Mouse (Mus musculus): Measurements from ENCODE around the gene Mta2.

DNA sequence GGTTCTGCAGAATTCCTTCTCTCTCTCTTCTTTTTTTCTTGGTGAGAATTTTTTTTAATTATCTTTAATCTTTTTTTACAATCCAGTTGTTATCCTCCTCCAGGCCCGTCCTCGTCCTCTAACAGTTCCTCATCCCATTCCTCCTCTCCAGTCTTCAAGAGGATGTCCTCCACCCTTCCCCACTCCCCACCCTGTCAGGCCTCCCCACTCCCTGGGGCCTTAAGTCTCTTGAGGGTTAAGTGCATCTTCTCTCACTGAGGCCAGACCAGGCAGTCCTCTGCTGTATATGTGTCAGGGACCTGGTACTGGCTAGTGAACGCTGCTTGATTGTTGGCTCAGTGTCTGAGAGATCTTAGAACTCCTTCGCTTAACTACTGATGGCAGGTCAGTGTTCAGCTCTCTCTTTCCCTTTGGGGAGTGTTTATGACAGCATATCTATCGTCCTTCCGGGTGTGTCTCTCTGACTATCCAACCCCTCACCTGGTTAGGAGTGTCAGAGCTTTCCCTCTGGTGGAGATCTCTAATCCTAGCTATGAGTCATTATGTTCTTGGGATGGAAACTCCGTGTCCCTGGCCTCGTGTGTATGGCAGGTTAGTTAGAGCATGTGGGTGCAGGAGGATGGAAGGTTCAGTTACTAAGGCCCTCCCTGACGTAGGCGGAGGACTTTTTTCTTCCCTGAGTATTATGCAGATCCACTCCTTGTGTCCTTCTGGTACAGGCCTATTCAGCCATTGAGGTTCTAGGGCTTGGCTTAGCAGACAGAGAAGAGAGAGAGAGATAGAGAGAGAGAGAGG is 53.3 kb downstream of the Mta2 start:
- TF ChIP-seq CTCF (IDR thresholded peaks at IDR 0.05; ENCODE audit: low read depth, low read length), result no peak
- no peak for TF ChIP-seq TAL1 (conservative IDR thresholded peaks at IDR 0.05; ENCODE audit: low read depth, low read length)
- no peak for TF ChIP-seq POLR2AphosphoS5 (IDR thresholded peaks at IDR 0.05; ENCODE audit: insufficient replicate concordance, low read depth, low read length)
- no peak for TF ChIP-seq GATA1 (IDR thresholded peaks at IDR 0.05; ENCODE audit: borderline replicate concordance, low read length)
- no peak for TF ChIP-seq GATA2 (IDR thresholded peaks at IDR 0.05; ENCODE audit: borderline replicate concordance, low read depth, low read length)
